Mouse (Mus musculus) cortical plate, adult 2 months (tissue): ENCODE measurements around the gene Psmd11. TPM values are rescaled to one million over a fixed set of nuclear protein-coding genes. Genes with fewer than 3 reads are reported as not detected.
"Not testable (repeated sequence)": the region's sequence is repeated elsewhere in the genome, so short reads cannot be mapped to it uniquely, and the experiment has no call there.

Source experiments
- H3K27ac ChIP-seq: fragments of 200-500 bp; 2 replicates; pipeline ENCODE4 v1.5.1; 2012; ENCODE audit warnings: low read length, control low read depth, inconsistent platforms; ENCODE audit not compliant: insufficient read depth
- H3K4me1 ChIP-seq: fragments of 200-500 bp; 2 replicates; pipeline ENCODE4 v1.6.1; 2011; ENCODE audit warnings: low read length; ENCODE audit not compliant: control insufficient read depth, insufficient read depth
- H3K4me3 ChIP-seq: fragments of 200-500 bp; 2 replicates; pipeline ENCODE4 v1.5.1; 2011; ENCODE audit warnings: mild to moderate bottlenecking, low read length, control low read depth; ENCODE audit not compliant: insufficient read depth
- CTCF ChIP-seq: fragments of 200-500 bp; IDR thresholded peaks from 2 replicates; pipeline ENCODE4 v1.5.1; 2011; ENCODE audit warnings: mild to moderate bottlenecking, control low read depth, low read length; ENCODE audit not compliant: insufficient read depth; ENCODE audit errors: extremely low read depth
- POLR2A ChIP-seq: fragments of 200-500 bp; IDR thresholded peaks from 2 replicates; pipeline ENCODE4 v1.6.1; 2011; ENCODE audit warnings: mild to moderate bottlenecking, low read length, control low read depth; ENCODE audit not compliant: insufficient read depth; ENCODE audit errors: extremely low read depth
- polyA plus RNA-seq: library from polyadenylated mRNA; depleted of rRNA; stranded (reverse); fragments of >200 nt; gene quantifications from 2 replicates; pipeline ENCODE4 v1.2.3, GENCODE M21; 2012

The Psmd11 gene
- polyA plus RNA-seq, 1 experiment: 67.0 TPM

DNA sequence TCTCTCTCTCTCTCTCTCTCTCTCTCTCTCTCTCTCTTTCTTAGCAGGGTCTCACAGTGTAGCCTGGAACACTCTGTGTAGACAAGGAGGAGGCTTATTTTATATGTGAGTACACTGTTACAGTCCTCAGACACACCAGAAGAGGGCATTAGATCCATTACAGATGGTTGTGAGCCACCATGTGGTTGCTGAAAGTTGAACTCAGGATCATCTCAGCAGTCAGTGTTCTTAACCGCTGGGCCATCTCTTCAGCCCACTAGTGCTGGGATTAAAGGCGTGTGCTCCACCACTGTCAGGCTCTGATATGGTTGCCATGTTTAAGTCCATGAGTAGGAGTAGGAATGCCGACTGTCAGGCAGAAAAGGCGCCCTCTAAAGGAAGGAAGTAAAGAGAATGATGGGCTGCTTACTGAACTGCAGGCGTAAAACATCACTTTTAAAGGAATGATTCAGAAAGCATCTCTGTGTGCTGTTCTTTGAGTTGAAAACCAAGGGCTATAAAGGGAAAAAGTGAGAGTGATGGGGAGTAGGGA is 3.1 kb upstream of the Psmd11 start:
- no peak overlapping the region for H3K4me3 ChIP-seq
- no peak for TF ChIP-seq POLR2A
- no peak for TF ChIP-seq CTCF
- H3K4me1 ChIP-seq: peaks cover 2% of the 10 kb centered on the region; the same call in 1 of the 2 replicates
- H3K27ac ChIP-seq: no peak overlapping the region

DNA sequence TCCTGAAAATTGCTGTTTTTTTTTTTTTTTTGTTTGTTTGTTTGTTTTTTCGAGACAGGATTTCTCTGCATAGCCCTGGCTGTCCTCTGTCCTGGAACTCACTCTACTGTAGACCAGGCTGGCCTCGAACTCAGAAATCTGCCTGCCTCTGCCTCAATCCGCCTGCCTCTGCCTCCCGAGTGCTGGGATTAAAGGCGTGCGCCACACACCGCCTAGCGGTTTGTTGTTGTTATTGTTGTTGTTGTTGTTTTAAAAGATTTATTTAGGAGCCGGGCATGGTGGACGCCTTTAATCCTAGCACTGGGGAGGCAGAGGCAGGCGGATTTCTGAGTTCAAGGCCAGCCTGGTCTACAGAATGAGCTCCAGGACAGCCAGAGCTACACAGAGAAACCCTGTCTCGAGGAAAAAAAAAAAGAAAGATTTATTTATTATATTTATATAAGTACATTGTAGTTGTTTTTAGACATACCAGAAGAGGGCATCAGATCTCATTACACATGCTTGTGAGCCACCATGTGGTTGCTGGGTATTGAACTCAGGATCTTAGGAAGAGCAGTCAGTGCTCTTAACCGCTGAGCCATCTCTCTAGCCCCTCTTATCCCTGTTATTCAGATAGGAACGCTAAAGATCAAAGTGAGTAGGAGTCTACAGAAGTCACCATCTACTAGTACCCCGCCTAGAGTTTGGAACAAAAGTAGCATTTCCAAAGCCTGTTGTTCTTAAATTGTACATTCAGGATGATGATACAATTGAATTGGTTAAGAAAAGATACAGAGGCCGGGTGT is 2.2 kb upstream of the Psmd11 start:
- H3K27ac ChIP-seq, H3K4me1 ChIP-seq, H3K4me3 ChIP-seq: not testable (repeated sequence)

- peak overlapping the region; percentile 95; the same call in 1 of the 2 replicates for H3K27ac ChIP-seq
- H3K4me1 ChIP-seq: peaks cover 2% of the 10 kb centered on the region; the same call in 1 of the 2 replicates
- peak overlapping the region; percentile 95 for H3K4me3 ChIP-seq
- no peak for TF ChIP-seq POLR2A
- no peak for TF ChIP-seq CTCF
Measured at GRCm38 (mm10) chr11:80429009-80429475, 627 bp downstream of the Psmd11 start.

DNA sequence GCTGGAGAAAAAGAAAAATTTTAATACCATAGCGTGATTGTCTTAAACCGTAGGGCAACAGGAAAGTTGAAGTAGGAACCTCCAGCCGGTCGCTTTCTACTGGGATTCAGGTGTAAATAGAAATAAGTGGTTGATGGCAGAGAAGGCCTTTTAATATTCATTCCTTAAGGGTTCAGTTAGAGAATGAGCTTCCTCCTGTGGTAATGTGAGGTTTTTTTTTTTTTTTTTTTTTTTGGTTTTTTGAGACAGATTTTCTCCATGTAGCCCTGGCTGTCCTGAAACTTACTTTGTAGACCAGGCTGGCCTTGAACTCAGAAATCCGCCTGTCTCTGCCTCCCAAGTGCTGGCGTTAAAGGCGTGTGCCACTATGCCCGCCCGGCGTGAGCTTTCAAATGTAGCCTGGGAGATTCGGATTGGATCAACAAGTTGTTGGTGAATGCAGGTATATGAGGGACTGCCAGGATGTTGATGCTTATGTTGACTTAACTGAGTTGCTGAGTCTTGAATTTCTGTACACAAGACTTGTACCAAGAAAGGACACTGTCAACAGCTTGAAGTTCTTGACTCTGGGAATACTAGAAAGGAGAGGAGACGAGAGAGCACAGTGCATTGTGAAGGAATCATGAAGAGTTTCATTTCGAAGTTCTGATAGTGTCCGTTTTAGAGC is 1.2 kb downstream of the Psmd11 start:
- no peak overlapping the region for H3K27ac ChIP-seq
- TF ChIP-seq POLR2A (no peak), CTCF (no peak)
- H3K4me1 ChIP-seq: peaks cover 2% of the 10 kb centered on the region; the same call in 1 of the 2 replicates
- peak overlapping the region; percentile 95 for H3K4me3 ChIP-seq

DNA sequence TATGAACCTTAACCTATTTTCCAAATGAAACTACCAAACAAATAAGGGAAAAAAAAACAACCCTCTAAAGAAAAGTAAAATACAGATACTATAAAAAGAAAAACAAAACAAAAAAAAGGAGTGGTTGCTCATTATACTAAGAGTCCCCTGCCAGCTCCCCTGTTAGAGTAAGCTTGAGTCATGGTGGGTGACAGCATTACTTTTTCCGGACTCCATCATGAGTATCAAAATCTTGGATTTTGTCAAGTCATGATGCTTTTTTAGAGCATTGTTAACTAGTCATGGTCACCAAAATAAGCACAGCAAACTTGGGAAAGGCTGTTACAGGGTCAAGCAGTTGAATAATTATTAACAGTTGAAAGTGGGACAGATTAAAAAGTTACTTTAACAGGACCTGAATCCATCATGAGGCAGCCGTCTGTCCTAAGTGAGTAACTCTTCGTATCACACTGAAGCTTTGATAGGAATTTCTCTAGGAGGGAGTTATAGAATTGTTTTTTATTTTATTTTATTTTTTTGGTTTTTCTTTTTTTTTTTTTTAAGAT is 2.0 kb downstream of the Psmd11 start:
- H3K27ac ChIP-seq: no peak overlapping the region
- TF ChIP-seq CTCF: no peak
- TF ChIP-seq POLR2A: no peak
- H3K4me3 ChIP-seq: no peak overlapping the region; the same call in 1 of the 2 replicates
- peaks cover 2% of the 10 kb centered on the region; the same call in 1 of the 2 replicates for H3K4me1 ChIP-seq

DNA sequence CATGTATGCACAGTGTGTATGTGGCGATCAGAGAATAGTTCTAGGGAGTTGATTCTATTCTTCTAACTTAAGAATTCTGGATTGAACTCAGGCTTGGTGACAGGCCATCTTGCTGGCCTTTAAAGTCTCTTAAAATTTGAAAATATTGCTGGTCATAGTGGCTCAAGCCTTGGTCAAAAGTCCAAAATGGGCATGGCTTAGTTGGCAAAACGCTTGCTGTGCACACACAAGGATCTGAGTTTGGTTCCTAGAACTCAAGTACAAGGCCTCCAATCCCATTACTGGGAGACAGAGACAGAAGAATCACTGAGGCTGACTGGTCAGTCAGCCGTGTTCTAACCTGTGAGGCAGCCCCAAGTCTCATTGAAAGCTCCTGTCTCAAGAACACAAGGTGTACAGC is 18.5 kb downstream of the Psmd11 start:
- TF ChIP-seq POLR2A (no peak), CTCF (no peak)
- H3K4me1 ChIP-seq: no peaks in the 10 kb centered on the region
- H3K4me3 ChIP-seq: no peak overlapping the region
- H3K27ac ChIP-seq: no peak overlapping the region

- Histone ChIP-seq H3K27ac (no peak overlapping the region), H3K4me1 (no peaks in the 10 kb centered on the region; the same call in 1 of the 2 replicates), H3K4me3 (no peak overlapping the region)
- no peak for TF ChIP-seq CTCF
- no peak for TF ChIP-seq POLR2A
Measured at GRCm38 (mm10) chr11:80449859-80450258, 21.4 kb downstream of the Psmd11 start.

- no peak overlapping the region for H3K27ac ChIP-seq
- H3K4me3 ChIP-seq: no peak overlapping the region
- TF ChIP-seq CTCF (no peak), POLR2A (no peak)
- no peaks in the 10 kb centered on the region; the same call in 1 of the 2 replicates for H3K4me1 ChIP-seq
Measured at GRCm38 (mm10) chr11:80452242-80452641, 23.8 kb downstream of the Psmd11 start.

DNA sequence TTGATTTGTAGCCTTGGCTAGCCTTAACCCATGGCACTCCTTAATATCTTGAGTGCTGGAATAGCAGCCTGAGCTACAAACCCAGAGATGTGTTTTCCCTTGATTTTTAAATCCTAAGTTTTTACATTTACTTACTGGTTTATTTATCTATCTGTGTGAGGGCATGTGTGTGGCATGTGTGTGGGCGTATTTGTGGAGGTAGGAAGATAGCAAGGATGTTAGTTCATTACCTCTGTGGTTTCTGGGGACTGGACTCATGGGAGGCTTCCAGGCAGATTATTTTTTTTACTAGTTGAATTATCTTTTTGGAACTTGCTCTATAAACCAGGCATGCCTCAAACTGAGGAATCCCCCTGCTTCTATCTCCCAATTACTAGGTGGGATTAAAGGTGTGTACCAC is 24.8 kb downstream of the Psmd11 start:
- Histone ChIP-seq H3K4me3 (no peak overlapping the region), H3K27ac (no peak overlapping the region), H3K4me1 (no peaks in the 10 kb centered on the region; the same call in 1 of the 2 replicates)
- TF ChIP-seq CTCF: no peak
- no peak for TF ChIP-seq POLR2A

GRCm38 (mm10) chr11:80463605-80464130 is 35.3 kb downstream of the Psmd11 start:
- not testable (repeated sequence) for H3K4me1 ChIP-seq, H3K4me3 ChIP-seq, H3K27ac ChIP-seq
